Mouse (Mus musculus): ENCODE measurements around the gene Pkmyt1. TPM values are rescaled to one million over a fixed set of nuclear protein-coding genes. Genes with fewer than 3 reads are reported as not detected.

Pkmyt1 gene
- polyA plus RNA-seq, 1 experiment from 2014 or later = 29.5 TPM

DNA sequence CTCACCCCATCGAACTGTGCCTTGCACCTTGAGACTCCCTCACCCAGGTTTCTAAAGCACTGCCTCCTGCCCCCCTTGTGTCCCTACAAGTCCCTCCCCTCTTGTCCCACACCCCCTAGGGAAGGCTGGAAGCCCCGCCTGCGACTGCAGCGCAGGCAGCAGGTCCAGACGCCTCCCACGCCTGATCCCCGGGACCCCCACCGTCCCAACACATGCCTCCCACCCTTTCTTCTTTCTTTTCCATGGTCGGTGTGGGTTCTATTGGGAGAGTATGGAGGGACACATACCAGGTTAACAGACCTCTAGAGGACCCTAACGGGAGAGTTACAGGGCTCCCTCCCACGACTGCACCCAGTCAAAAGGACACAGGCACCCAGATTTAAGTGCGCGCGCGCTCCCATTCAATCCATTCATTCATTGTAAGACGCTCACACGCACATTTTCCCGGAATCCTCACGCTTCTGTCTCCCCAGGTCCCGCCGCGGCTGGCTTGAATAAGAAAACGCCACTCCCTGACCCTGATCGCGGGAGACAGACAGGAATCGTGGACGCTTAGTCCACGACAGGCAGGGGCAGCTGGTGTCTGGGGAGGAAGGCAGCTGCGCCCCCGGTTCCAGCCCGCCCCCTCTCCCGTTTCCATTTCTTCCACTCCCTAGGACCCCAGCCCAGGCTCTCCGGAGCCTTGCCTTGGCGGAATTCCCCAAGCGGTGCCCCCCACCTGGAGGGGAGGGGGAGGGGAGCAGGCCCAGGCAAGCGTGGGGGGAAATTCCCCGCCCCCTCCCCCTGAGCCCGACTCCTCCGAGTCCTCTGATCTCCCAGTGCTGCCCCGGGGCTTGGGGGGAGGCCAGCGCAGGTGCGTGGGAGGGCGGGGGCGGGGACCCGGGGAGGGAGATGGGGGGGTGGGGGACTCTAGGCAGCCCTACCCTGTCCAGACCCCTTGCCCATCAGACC lies 19.4 kb downstream of the Pkmyt1 start, which contains the start of gene Kremen2:
Kremen2 (minus strand) TSS at position 533 of the 951 bp plus-strand sequence.
- Histone ChIP-seq H3K9ac (replicated peaks; ENCODE audit: low read length) (peak within 1 kb of the TSS; percentile 39; the same call in 1 of the 2 replicates), H3K4me2 (ENCODE audit: low read depth, low read length) (peak within 1 kb of the TSS; percentile 58), H3K4me3 (ENCODE audit: low read depth, low read length) (peak within 1 kb of the TSS; percentile 28), H3K27me3 (ENCODE audit: control insufficient read depth, insufficient read depth, low read length) (peaks cover 67% of the 10 kb centered on the region), H3K4me1 (ENCODE audit: control insufficient read depth, insufficient read depth, low read length) (peaks cover 8% of the 10 kb centered on the region), H3K27ac (replicated peaks; ENCODE audit: low read depth, low read length) (no peak within 1 kb of the TSS), H3K9me3 (replicated peaks; ENCODE audit: control insufficient read depth, low read length) (no peaks in the 10 kb centered on the region), H3K36me3 (replicated peaks; ENCODE audit: control insufficient read depth, insufficient read depth, low read depth, low read length) (no peaks in the 10 kb centered on the region)
- WGBS = under 1% methylated on average over 38 of the region's 45 CpGs
- peak; percentile 36 for DNase-seq (ENCODE audit: low spot score)
- ATAC-seq (replicated peaks; ENCODE audit: insufficient number of reproducible peaks, low FRiP score, low TSS enrichment, low read depth) = no peak; the same call in 1 of the 2 replicates

DNA sequence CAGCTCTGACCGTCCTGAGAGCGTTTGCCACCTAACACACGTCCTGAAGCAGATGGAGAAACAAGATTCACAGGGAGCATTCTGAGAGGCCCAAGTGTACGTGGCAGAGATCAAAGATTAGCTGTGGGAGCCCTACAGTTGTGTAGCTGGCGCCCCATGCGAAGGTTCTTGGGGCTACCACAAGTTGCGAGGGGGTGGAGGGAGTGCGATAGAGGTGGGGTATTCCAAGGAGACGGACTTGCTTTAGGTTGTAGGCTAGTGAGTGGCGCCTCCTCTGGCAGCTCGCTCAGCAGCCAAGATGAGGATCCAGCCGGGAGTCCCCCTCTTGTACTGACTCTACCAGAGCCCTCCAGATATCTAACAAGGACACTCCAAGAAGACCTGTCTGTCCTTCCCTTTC lies 20.2 kb downstream of the Pkmyt1 start:
- no peak for DNase-seq (ENCODE audit: low spot score)
- Histone ChIP-seq H3K36me3 (replicated peaks; ENCODE audit: control insufficient read depth, insufficient read depth, low read depth, low read length) (no peaks in the 10 kb centered on the region), H3K4me1 (ENCODE audit: control insufficient read depth, insufficient read depth, low read length) (peaks cover 8% of the 10 kb centered on the region), H3K9me3 (replicated peaks; ENCODE audit: control insufficient read depth, low read length) (no peaks in the 10 kb centered on the region), H3K27ac (replicated peaks; ENCODE audit: low read depth, low read length) (no peak overlapping the region), H3K27me3 (ENCODE audit: control insufficient read depth, insufficient read depth, low read length) (peaks cover 60% of the 10 kb centered on the region), H3K9ac (replicated peaks; ENCODE audit: low read length) (no peak overlapping the region), H3K4me2 (ENCODE audit: low read depth, low read length) (no peak overlapping the region; the same call in 1 of the 2 replicates), H3K4me3 (ENCODE audit: low read depth, low read length) (no peak overlapping the region)
- WGBS = 2% methylated on average over 12 of the region's 12 CpGs
- ATAC-seq (replicated peaks; ENCODE audit: insufficient number of reproducible peaks, low FRiP score, low TSS enrichment, low read depth) = no peak

DNA sequence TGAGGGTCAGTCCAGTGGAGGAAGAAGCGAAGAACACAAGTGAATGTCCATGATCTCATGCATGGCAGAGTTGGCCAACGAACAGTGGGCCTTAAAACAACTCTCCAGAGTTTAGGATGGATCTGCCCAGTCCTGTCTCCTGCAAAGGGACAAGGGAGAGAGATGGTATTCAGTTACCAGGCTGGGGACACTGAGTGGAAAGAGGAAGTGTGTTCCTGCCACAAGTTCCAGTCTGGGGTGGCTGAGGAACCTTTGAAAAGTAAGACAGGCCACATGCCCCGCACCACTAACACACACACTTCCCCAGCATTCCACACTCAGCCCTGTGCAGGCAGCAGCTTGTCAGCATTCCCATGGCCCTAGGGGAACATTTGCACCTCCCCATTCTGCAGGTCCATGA lies 20.6 kb downstream of the Pkmyt1 start:
- H3K27me3 ChIP-seq (ENCODE audit: control insufficient read depth, insufficient read depth, low read length) = peaks cover 56% of the 10 kb centered on the region

DNA sequence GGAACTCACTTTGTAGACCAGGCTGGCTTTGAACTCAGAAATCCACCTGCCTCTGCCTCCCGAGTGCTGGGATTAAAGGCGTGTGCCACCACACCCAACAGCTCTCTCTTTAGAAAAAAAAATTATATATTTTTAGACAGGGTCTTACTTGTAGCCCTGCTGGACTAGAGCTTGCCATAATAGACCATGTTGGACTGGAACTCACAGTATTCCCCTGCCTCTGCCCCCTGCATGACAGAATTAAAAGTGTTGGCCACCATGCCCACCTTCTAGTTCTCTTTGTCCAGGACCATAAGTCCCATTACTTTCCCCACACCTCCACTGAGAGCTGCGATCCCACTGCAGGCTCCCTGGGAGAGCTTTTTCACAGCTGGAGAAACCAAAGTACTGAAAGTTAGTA lies 21.3 kb downstream of the Pkmyt1 start:
- no peak for ATAC-seq (replicated peaks; ENCODE audit: insufficient number of reproducible peaks, low FRiP score, low TSS enrichment, low read depth)

More for the DNA sequence above, 20.6 kb downstream of the Pkmyt1 start:
- H3K27ac ChIP-seq (replicated peaks; ENCODE audit: low read depth, low read length) = no peak overlapping the region
- no peak overlapping the region for H3K4me2 ChIP-seq (ENCODE audit: low read depth, low read length)
- peaks cover 8% of the 10 kb centered on the region for H3K4me1 ChIP-seq (ENCODE audit: control insufficient read depth, insufficient read depth, low read length)
- WGBS = 70% methylated on average over 3 of the region's 3 CpGs
- DNase-seq (ENCODE audit: low spot score) (no peak), ATAC-seq (replicated peaks; ENCODE audit: insufficient number of reproducible peaks, low FRiP score, low TSS enrichment, low read depth) (no peak)
- H3K36me3 ChIP-seq (replicated peaks; ENCODE audit: control insufficient read depth, insufficient read depth, low read depth, low read length) = no peaks in the 10 kb centered on the region
- H3K9me3 ChIP-seq (replicated peaks; ENCODE audit: control insufficient read depth, low read length) = no peaks in the 10 kb centered on the region
- H3K4me3 ChIP-seq (ENCODE audit: low read depth, low read length) = no peak overlapping the region
- H3K9ac ChIP-seq (replicated peaks; ENCODE audit: low read length) = no peak overlapping the region

DNA sequence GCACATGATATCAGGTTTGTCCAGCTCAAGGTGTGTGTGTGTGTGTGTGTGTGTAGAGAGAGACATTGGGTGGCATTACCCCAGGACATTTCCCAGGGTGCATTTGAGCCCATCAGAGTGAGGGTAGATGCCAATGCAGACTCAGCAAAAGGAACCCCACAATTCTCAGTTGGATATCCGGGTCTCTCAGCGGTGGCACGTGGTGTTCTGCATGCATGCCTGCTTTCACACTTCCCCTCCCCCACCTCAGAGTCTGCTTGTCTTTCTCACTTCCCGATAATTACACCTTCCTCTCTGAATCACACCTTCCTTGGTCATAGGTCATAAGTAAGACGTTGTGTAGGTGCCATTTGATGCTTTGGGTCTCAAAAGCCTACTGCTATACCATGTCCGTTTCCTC lies 21.9 kb downstream of the Pkmyt1 start:
- no peak for DNase-seq (ENCODE audit: low spot score)
- Histone ChIP-seq H3K9me3 (replicated peaks; ENCODE audit: control insufficient read depth, low read length) (no peaks in the 10 kb centered on the region), H3K4me1 (ENCODE audit: control insufficient read depth, insufficient read depth, low read length) (peaks cover 8% of the 10 kb centered on the region), H3K27me3 (ENCODE audit: control insufficient read depth, insufficient read depth, low read length) (peaks cover 43% of the 10 kb centered on the region), H3K9ac (replicated peaks; ENCODE audit: low read length) (no peak overlapping the region), H3K27ac (replicated peaks; ENCODE audit: low read depth, low read length) (no peak overlapping the region), H3K36me3 (replicated peaks; ENCODE audit: control insufficient read depth, insufficient read depth, low read depth, low read length) (peaks cover 8% of the 10 kb centered on the region; the same call in 1 of the 2 replicates), H3K4me2 (ENCODE audit: low read depth, low read length) (no peak overlapping the region), H3K4me3 (ENCODE audit: low read depth, low read length) (no peak overlapping the region)
- 42% methylated on average over 6 of the region's 6 CpGs for WGBS
- ATAC-seq (replicated peaks; ENCODE audit: insufficient number of reproducible peaks, low FRiP score, low TSS enrichment, low read depth) = no peak

More for the DNA sequence above, 21.3 kb downstream of the Pkmyt1 start:
- Histone ChIP-seq H3K4me1 (ENCODE audit: control insufficient read depth, insufficient read depth, low read length) (peaks cover 8% of the 10 kb centered on the region), H3K9ac (replicated peaks; ENCODE audit: low read length) (no peak overlapping the region), H3K27me3 (ENCODE audit: control insufficient read depth, insufficient read depth, low read length) (peaks cover 49% of the 10 kb centered on the region), H3K36me3 (replicated peaks; ENCODE audit: control insufficient read depth, insufficient read depth, low read depth, low read length) (peaks cover 4% of the 10 kb centered on the region; the same call in 1 of the 2 replicates), H3K9me3 (replicated peaks; ENCODE audit: control insufficient read depth, low read length) (no peaks in the 10 kb centered on the region), H3K4me3 (ENCODE audit: low read depth, low read length) (no peak overlapping the region), H3K27ac (replicated peaks; ENCODE audit: low read depth, low read length) (no peak overlapping the region), H3K4me2 (ENCODE audit: low read depth, low read length) (no peak overlapping the region)
- DNase-seq (ENCODE audit: low spot score) = no peak
- 81% methylated on average over 3 of the region's 3 CpGs for WGBS

DNA sequence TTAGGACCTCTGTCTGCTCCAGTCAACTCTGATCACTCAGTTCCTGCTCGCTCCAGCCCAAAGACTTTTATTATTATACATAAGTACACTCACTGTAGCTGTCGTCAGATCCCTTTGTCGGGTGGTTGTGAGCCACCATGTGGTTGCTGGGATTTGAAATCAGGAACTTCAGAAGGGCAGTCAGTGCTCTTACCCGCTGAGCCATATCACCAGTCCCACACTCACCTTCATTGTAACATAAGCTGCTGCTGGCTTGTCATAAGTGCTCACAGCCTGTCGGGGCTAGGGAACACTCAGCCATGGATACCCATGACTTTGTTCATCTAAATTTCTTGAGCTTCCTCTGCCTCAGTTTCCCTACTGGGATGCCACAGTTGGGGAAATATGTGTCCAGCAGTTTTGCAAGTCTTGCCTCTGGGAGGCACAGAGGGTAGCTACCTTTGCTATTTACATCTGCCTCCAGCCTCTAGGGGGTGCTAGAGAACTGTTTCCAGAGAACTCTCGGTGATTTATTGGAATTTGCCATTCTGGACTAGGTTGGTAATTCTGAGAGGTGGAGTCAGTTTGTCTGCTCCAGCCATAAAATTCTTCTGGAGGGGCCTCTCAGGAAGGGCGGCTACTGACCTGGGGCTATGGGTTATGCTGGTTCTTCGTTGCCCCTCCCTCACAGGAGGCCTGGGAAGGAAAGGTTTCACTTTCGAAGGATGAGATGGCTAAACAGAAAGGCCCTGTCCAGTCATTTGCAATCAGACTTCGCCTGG lies 22.7 kb downstream of the Pkmyt1 start:
- 36% methylated on average over 10 of the region's 10 CpGs for WGBS
- Histone ChIP-seq H3K9ac (replicated peaks; ENCODE audit: low read length) (no peak overlapping the region), H3K36me3 (replicated peaks; ENCODE audit: control insufficient read depth, insufficient read depth, low read depth, low read length) (peaks cover 13% of the 10 kb centered on the region; the same call in 1 of the 2 replicates), H3K4me1 (ENCODE audit: control insufficient read depth, insufficient read depth, low read length) (peaks cover 8% of the 10 kb centered on the region), H3K4me3 (ENCODE audit: low read depth, low read length) (no peak overlapping the region), H3K27ac (replicated peaks; ENCODE audit: low read depth, low read length) (no peak overlapping the region), H3K9me3 (replicated peaks; ENCODE audit: control insufficient read depth, low read length) (no peaks in the 10 kb centered on the region), H3K27me3 (ENCODE audit: control insufficient read depth, insufficient read depth, low read length) (peaks cover 35% of the 10 kb centered on the region), H3K4me2 (ENCODE audit: low read depth, low read length) (no peak overlapping the region)
- ATAC-seq (replicated peaks; ENCODE audit: insufficient number of reproducible peaks, low FRiP score, low TSS enrichment, low read depth) (no peak), DNase-seq (ENCODE audit: low spot score) (peak; percentile 87)

DNA sequence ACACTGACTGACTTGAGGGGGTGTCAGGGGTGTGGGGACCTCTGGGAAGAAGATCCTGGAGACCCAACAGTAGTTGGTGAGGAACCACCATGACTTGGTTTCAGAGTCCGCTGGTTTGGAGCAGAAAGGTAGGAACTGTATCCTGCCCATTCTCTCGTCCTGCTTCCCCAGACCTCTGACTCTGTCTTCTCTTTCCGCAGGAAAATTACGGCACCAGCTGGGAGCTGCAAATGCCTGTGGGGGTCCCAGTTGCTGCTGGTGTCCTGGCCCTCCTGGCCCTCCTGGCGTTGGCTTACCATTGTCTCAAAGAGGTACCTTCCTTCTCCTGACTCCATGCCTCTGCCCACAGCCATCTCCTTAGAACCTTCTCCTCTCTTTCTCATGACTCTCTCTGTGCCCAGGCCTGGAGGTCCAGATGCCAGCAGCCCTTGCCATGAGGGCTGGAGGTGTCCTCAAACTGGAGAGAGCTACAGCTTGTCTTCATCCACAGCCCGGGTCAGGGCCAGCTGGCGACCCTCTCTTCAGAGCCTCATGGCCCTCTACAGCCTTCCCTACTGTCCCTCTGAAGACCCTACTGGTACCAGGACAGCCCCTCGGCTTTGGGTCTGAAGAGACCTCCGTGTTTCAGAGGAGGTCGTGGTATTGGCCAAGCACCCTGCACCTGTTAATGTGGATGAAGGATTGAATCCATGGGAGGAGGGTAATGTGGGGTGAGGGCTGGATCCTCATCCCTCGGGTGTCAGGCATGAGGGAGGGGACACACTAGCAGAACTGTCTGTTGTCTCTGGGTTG lies 23.5 kb downstream of the Pkmyt1 start:
- ATAC-seq (replicated peaks; ENCODE audit: insufficient number of reproducible peaks, low FRiP score, low TSS enrichment, low read depth) = no peak
- H3K27ac ChIP-seq (replicated peaks; ENCODE audit: low read depth, low read length) = no peak overlapping the region
- 79% methylated on average over 11 of the region's 11 CpGs for WGBS
- no peak for DNase-seq (ENCODE audit: low spot score)
- H3K36me3 ChIP-seq (replicated peaks; ENCODE audit: control insufficient read depth, insufficient read depth, low read depth, low read length) = peaks cover 13% of the 10 kb centered on the region; the same call in 1 of the 2 replicates
- peaks cover 28% of the 10 kb centered on the region for H3K27me3 ChIP-seq (ENCODE audit: control insufficient read depth, insufficient read depth, low read length)
- H3K9ac ChIP-seq (replicated peaks; ENCODE audit: low read length) = no peak overlapping the region
- no peaks in the 10 kb centered on the region for H3K9me3 ChIP-seq (replicated peaks; ENCODE audit: control insufficient read depth, low read length)
- H3K4me3 ChIP-seq (ENCODE audit: low read depth, low read length) = no peak overlapping the region
- no peak overlapping the region for H3K4me2 ChIP-seq (ENCODE audit: low read depth, low read length)
- H3K4me1 ChIP-seq (ENCODE audit: control insufficient read depth, insufficient read depth, low read length) = peaks cover 6% of the 10 kb centered on the region
